Mouse (Mus musculus): ENCODE data around the gene Ubac2.
"Not testable (repeated sequence)": the region's sequence is repeated elsewhere in the genome, so short reads cannot be mapped to it uniquely, and the experiment has no call there.

Ubac2 gene

GRCm38 (mm10) chr14:122060642-122061041, 182.2 kb downstream of the Ubac2 start:
- DNase-seq = peak; percentile 81

GRCm38 (mm10) chr14:122061376-122061775, 183.0 kb downstream of the Ubac2 start:
- DNase-seq = no peak

GRCm38 (mm10) chr14:122062411-122063090, 184.1 kb downstream of the Ubac2 start:
- DNase-seq = no peak

DNA sequence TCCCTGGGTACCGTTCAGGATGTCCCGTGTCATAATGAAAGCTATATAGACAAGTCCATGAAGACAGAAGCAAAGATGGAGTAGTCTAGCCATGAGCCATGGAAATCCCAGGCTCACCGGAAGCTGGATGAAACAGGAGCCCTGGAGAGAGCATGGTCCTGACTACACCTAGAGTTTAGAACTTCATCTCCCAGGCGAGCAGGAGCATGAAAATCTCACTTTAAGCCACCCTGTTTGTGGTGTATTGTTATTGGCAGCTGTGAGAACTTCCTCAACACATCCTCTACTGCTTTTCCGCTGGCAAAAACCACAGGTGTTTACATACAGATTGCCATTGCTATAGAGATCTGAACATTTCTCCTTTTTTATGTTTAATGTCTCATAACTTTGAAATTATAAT, 185.2 kb downstream of the Ubac2 start:
- no peak for DNase-seq

GRCm38 (mm10) chr14:122064519-122064918, 186.1 kb downstream of the Ubac2 start:
- peak; percentile 61 for DNase-seq

DNA sequence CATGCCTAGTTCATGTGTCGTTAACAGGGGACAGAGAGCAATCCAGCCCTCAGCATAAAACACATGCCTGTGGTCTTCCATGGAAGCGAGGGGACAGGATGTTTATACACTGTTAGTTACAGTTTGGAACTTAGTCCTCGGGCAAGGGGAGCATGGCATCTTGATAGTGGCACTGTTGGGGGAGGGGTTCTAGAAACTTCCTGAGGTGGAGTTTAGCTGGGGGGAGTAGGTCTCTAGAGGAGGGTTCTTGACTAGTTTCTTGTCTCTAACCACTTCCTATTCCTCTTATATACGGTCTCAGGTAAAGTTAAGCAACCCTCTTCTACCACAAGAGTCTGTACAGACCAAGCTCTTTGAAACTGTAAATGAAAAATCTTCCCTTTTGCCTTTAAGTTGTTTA, 187.8 kb downstream of the Ubac2 start:
- no peak for DNase-seq

- DNase-seq = not testable (repeated sequence)
Measured at GRCm38 (mm10) chr14:122068036-122068435, 189.6 kb downstream of the Ubac2 start.

- no peak for DNase-seq
Measured at GRCm38 (mm10) chr14:122068801-122069695, 190.6 kb downstream of the Ubac2 start.

DNA sequence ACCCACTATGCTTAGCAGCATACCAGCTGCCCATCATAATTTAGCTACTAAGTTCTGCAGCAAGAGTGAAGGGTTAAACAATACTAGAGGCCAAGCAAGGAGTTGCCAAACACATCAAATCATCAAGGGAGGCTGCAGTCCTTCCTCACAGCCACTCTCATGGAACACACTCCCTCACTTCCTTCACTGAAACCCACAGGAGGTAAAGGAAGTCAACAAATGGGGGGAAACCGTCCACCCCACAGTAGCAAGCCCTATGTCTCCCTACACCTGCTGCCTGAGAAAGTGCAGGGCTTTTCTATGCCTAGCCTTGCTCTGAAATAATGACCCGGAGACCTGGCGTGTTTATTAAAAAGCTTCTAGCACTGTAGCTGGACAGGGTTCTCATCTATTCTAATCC, 191.5 kb downstream of the Ubac2 start:
- DNase-seq = no peak
